In genomic region chr1:54824106-54824808, GRCm38 (mm10) we compare ENCODE assay signal across 11 mouse cellular contexts.
"Had no signal": no experiment of that assay in that cellular context is flagged by ENCODE, and none has a peak within 500 bp of the region (broad histone marks: within the 10 kb centered on the region; RNA-seq: fewer than 3 reads in every experiment).

No protein-coding gene starts in this region.

- H3K9ac ChIP-seq: liver, embryonic 15.5 days; midbrain, embryonic 13.5 days had no signal

- H3K36me3 ChIP-seq: limb, embryonic 10.5 days; liver, embryonic 15.5 days; midbrain, embryonic 13.5 days had no signal

- ATAC-seq: lung, postnatal 0 days; midbrain, embryonic 13.5 days had no signal

- H3K4me1 ChIP-seq: midbrain, embryonic 13.5 days had no signal

- H3K9me3 ChIP-seq: limb, embryonic 10.5 days; liver, embryonic 15.5 days; midbrain, embryonic 13.5 days had no signal

- H3K4me2 ChIP-seq: liver, embryonic 11.5 days; liver, embryonic 15.5 days; midbrain, embryonic 13.5 days had no signal

- H3K4me3 ChIP-seq: limb, embryonic 10.5 days; liver, embryonic 15.5 days; midbrain, embryonic 13.5 days had no signal

- H3K27ac ChIP-seq: limb, embryonic 10.5 days; liver, embryonic 15.5 days; midbrain, embryonic 13.5 days; stomach, postnatal 0 days had no signal

- DNase-seq: kidney, adult 18-20 months; lung, adult 2 months; lung, postnatal 36 days; right cerebral cortex, adult 18-20 months; thymus, postnatal 4 days had no signal

- H3K27me3 ChIP-seq: liver, embryonic 15.5 days; midbrain, embryonic 13.5 days had no signal
